Mouse (Mus musculus) intestine, embryonic 14.5 days (tissue): ENCODE data around the gene Sectm1a. TPM values are rescaled to one million over a fixed set of nuclear protein-coding genes. Genes with fewer than 3 reads are reported as not detected.

Experiments
- ATAC-seq: fragments of 200-750 bp; cut with Nextera tagmentation; replicated peaks from 2 replicates; pipeline ENCODE4 v1.8.0; 2017; ENCODE audit warnings: low read depth, moderate number of reproducible peaks, moderate TSS enrichment, moderate library complexity; ENCODE audit not compliant: low FRiP score, low TSS enrichment
- DNase-seq: peaks from one replicate; pipeline ENCODE4 v3.0.0-alpha.2; 2018; ENCODE audit warnings: low spot score
- H3K27ac ChIP-seq: fragments of 300-500 bp; sonication (generic); 2 replicates; pipeline ENCODE4 v1.5.1; 2014; ENCODE audit warnings: low read depth, mild to moderate bottlenecking, control low read depth
- H3K27me3 ChIP-seq: fragments of 300-500 bp; sonication (generic); replicated peaks from 2 replicates; pipeline ENCODE4 v1.6.1; 2014; ENCODE audit warnings: low read length, control low read depth; ENCODE audit not compliant: control insufficient read depth, insufficient read depth
- H3K36me3 ChIP-seq: fragments of 300-500 bp; sonication (generic); 2 replicates; pipeline ENCODE4 v1.6.1; 2014; ENCODE audit warnings: low read length, control low read depth; ENCODE audit not compliant: control insufficient read depth, insufficient read depth
- H3K4me1 ChIP-seq: fragments of 300-500 bp; sonication (generic); replicated peaks from 2 replicates; pipeline ENCODE4 v1.6.1; 2014; ENCODE audit warnings: low read length, control low read depth, mixed read lengths; ENCODE audit not compliant: control insufficient read depth, insufficient read depth
- H3K4me2 ChIP-seq: fragments of 300-500 bp; sonication (generic); 2 replicates; pipeline ENCODE4 v1.6.1; 2014; ENCODE audit warnings: low read length
- H3K4me3 ChIP-seq: fragments of 300-500 bp; sonication (generic); 2 replicates; pipeline ENCODE4 v1.5.1; 2014; ENCODE audit warnings: low read depth, low read length, control low read depth, mixed read lengths
- H3K9ac ChIP-seq: fragments of 300-500 bp; sonication (generic); 2 replicates; pipeline ENCODE4 v1.6.1; 2014; ENCODE audit warnings: mild to moderate bottlenecking, low read length
- H3K9me3 ChIP-seq: fragments of 300-500 bp; sonication (generic); 2 replicates; pipeline ENCODE4 v1.6.1; 2016; ENCODE audit warnings: low read length, control low read depth; ENCODE audit not compliant: control insufficient read depth
- WGBS: fragments of 180-500 bp; shearing (Covaris S2); extraction: QIAGEN DNeasy Blood & Tissue Kit; methylation state at CpG from one replicate; pipeline ENCODE4 v1.1.7; 2014; 5-methylcytosine and 5-hydroxymethylcytosine counted together
- polyA plus RNA-seq: library from polyadenylated mRNA; unstranded; fragments of >200 nt; fragmentation: Nextera tagmentation; extraction: Ambion mirVana; gene quantifications from 2 replicates; pipeline ENCODE4 v1.2.1, GENCODE M21; 2014

The Sectm1a gene
- polyA plus RNA-seq, result 0.97 and 1.8 TPM in 2 replicates

DNA sequence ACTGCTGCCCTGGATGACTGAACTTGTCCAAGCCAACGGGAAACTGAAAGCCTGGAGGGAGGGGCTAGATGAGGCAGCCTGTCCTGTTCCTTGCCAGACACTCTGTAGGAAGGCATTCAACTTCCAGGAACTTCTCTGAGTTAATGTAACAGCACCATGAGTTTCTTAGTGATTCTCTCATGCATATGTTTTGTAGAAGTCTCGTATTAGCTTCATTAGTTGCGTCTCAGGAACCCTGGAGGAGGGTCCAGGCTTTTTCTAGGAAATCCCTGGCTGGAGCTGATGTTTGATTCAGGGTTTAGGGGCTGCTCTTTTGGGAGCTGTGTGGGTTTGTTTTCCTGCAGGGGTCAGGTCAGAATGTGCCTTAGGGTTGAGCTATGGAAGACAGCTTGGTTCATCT, at the start of gene Sectm1a:
Gene Sectm1a, minus strand, starts transcription at position 101 of the 400 bp plus-strand sequence.
- no peaks in the 10 kb centered on the region for H3K36me3 ChIP-seq
- H3K9me3 ChIP-seq, result no peaks in the 10 kb centered on the region
- H3K27me3 ChIP-seq, result no peaks in the 10 kb centered on the region
- ATAC-seq, result no peak
- no peak within 1 kb of the TSS for H3K4me2 ChIP-seq
- WGBS, result 56% methylated on average over 3 of the region's 3 CpGs
- H3K27ac ChIP-seq, result no peak within 1 kb of the TSS
- no peak within 1 kb of the TSS for H3K4me3 ChIP-seq
- H3K4me1 ChIP-seq, result no peaks in the 10 kb centered on the region
- no peak within 1 kb of the TSS for H3K9ac ChIP-seq
- DNase-seq, result no peak

- 79% methylated on average over 1 of the region's 1 CpGs for whole genome bisulfite sequencing
- no peak for ATAC-seq
These were observed 48.6 kb upstream of the Sectm1a start for GRCm38 (mm10) chr11:121129616-121130015.

DNA sequence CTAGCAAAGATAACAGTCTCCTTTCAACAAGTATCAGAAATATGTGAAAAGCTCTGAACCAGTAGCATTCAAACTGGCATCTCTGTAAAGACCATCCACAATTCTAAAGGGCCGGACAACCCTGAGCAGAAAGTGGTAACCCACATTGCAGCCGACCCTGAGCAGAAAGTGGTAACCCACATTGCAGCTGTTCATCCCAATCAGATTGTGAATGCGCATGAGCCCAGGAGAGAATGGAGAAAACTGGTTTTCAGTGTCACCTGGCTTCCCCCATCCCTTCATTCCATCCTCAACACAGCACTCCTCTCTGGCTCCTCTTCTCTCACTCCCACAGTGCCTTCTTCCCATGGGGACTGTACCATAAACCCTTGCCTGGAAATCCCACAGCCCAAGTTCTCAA, 46.4 kb upstream of the Sectm1a start:
- H3K9me3 ChIP-seq, result 0 out of 2 replicates have a peak, but pooled peaks cover 2% of the 10 kb centered on the region
- 85% methylated on average over 3 of the region's 3 CpGs for WGBS
- no peak overlapping the region for H3K27ac ChIP-seq
- H3K4me1 ChIP-seq, result no peaks in the 10 kb centered on the region
- H3K4me3 ChIP-seq, result no peak overlapping the region
- no peak for DNase-seq
- H3K4me2 ChIP-seq, result no peak overlapping the region
- H3K27me3 ChIP-seq, result 0 out of 2 replicates have a peak, but pooled peaks cover 2% of the 10 kb centered on the region
- H3K36me3 ChIP-seq, result no peaks in the 10 kb centered on the region
- ATAC-seq, result no peak
- H3K9ac ChIP-seq, result no peak overlapping the region

More at GRCm38 (mm10) chr11:121129616-121130015, 48.6 kb upstream of the Sectm1a start:
- Histone ChIP-seq H3K9me3 (0 out of 2 replicates have a peak, but pooled peaks cover 2% of the 10 kb centered on the region), H3K36me3 (no peaks in the 10 kb centered on the region), H3K4me2 (no peak overlapping the region), H3K4me3 (no peak overlapping the region), H3K9ac (no peak overlapping the region), H3K27ac (no peak overlapping the region), H3K27me3 (0 out of 2 replicates have a peak, but pooled peaks cover 2% of the 10 kb centered on the region), H3K4me1 (no peaks in the 10 kb centered on the region)
- DNase-seq, result no peak

- Histone ChIP-seq H3K27me3 (no peaks in the 10 kb centered on the region), H3K4me1 (peaks cover 6% of the 10 kb centered on the region; the same call in 1 of the 2 replicates), H3K9me3 (0 out of 2 replicates have a peak, but pooled peaks cover 2% of the 10 kb centered on the region), H3K27ac (no peak overlapping the region), H3K9ac (no peak overlapping the region), H3K36me3 (no peaks in the 10 kb centered on the region), H3K4me3 (no peak overlapping the region), H3K4me2 (no peak overlapping the region)
- no peak for ATAC-seq
- DNase-seq, result no peak
- WGBS, result 74% methylated on average over 1 of the region's 1 CpGs
These were observed 45.4 kb upstream of the Sectm1a start for GRCm38 (mm10) chr11:121126395-121126794.

GRCm38 (mm10) chr11:121125522-121126172, 44.6 kb upstream of the Sectm1a start:
- Histone ChIP-seq H3K4me3 (no peak overlapping the region), H3K9me3 (0 out of 2 replicates have a peak, but pooled peaks cover 2% of the 10 kb centered on the region), H3K27me3 (no peaks in the 10 kb centered on the region), H3K4me1 (peaks cover 6% of the 10 kb centered on the region; the same call in 1 of the 2 replicates), H3K27ac (no peak overlapping the region), H3K36me3 (no peaks in the 10 kb centered on the region), H3K9ac (no peak overlapping the region), H3K4me2 (no peak overlapping the region)
- no peak for DNase-seq
- no peak for ATAC-seq
- WGBS, result 80% methylated on average over 3 of the region's 3 CpGs

GRCm38 (mm10) chr11:121123438-121123837, 42.4 kb upstream of the Sectm1a start:
- Histone ChIP-seq H3K27me3 (no peaks in the 10 kb centered on the region), H3K27ac (no peak overlapping the region), H3K9ac (no peak overlapping the region), H3K36me3 (no peaks in the 10 kb centered on the region), H3K4me1 (peaks cover 6% of the 10 kb centered on the region; the same call in 1 of the 2 replicates), H3K4me3 (no peak overlapping the region), H3K9me3 (0 out of 2 replicates have a peak, but pooled peaks cover 2% of the 10 kb centered on the region), H3K4me2 (no peak overlapping the region)
- 90% methylated on average over 4 of the region's 4 CpGs for WGBS
- ATAC-seq, result no peak
- no peak for DNase-seq

DNA sequence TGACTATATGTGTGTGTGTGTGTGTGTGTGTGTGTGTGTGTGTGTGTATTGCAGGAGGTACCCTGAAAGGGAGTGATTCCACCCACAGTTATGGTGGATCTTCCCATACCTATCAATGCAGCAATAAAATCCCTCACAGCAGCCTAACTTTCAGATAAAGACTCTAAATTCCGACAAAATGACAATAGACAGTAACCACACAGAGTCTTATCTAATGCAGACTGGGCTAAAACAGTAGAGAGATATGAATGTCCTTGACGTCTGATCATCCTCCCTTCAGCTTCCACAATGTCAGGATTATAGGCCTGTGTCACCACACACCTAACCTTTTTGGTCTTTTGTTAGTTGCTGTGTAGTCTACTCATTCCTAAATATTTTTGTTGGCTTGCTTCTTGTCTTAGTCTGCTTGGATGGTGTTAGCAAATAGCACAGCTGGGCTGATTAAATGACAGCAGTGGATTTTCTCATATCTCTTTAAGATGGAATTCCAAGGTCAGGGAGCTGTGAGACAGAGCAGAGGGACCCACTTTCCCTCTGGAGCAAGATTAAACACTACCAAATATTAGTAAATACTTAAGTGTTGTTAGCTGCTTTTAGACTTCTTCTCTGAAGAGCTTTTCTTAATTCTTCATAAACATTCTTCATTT, 41.1 kb upstream of the Sectm1a start:
- H3K9ac ChIP-seq, result no peak overlapping the region
- no peaks in the 10 kb centered on the region for H3K27me3 ChIP-seq
- 28% methylated on average over 2 of the region's 2 CpGs for WGBS
- peaks cover 6% of the 10 kb centered on the region; the same call in 1 of the 2 replicates for H3K4me1 ChIP-seq
- no peak overlapping the region for H3K4me3 ChIP-seq
- H3K4me2 ChIP-seq, result no peak overlapping the region
- H3K9me3 ChIP-seq, result 0 out of 2 replicates have a peak, but pooled peaks cover 2% of the 10 kb centered on the region
- H3K36me3 ChIP-seq, result no peaks in the 10 kb centered on the region
- DNase-seq (no peak), ATAC-seq (no peak)
- no peak overlapping the region for H3K27ac ChIP-seq

DNA sequence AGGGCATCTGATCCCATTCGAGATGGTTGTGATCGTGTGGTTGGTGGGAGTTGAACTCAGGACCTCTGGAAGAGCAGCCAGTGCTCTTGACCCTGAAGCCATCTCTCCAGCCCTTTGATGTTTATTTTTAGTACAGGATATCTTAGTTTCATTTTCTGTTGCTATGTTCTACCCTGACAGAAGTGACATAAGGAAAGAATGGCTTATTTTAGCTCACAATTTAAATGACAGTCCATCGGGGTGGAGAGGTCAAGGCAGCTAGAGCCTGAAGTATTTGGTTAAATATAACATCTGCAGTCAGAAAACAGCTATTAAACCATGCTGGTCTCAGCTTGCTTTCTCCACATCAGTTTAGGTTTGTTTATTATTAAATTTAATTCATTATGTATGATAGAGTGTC, 40.1 kb upstream of the Sectm1a start:
- no peak overlapping the region for H3K27ac ChIP-seq
- H3K36me3 ChIP-seq, result no peaks in the 10 kb centered on the region
- H3K4me2 ChIP-seq, result no peak overlapping the region
- 64% methylated on average over 3 of the region's 3 CpGs for WGBS
- H3K27me3 ChIP-seq, result no peaks in the 10 kb centered on the region
- H3K9me3 ChIP-seq, result no peaks in the 10 kb centered on the region
- peaks cover 6% of the 10 kb centered on the region; the same call in 1 of the 2 replicates for H3K4me1 ChIP-seq
- ATAC-seq, result no peak
- no peak for DNase-seq
- H3K9ac ChIP-seq, result no peak overlapping the region
- H3K4me3 ChIP-seq, result no peak overlapping the region
